Mouse (Mus musculus) intestine, postnatal 0 days (tissue): ENCODE data around the gene Mcrip2. TPM values are rescaled to one million over a fixed set of nuclear protein-coding genes. Genes with fewer than 3 reads are reported as not detected.

ENCODE experiments used
- ATAC-seq: fragments of 200-750 bp; cut with Nextera tagmentation; 2 replicates; pipeline ENCODE4 v1.8.0; 2017; ENCODE audit warnings: mild to moderate bottlenecking, moderate TSS enrichment, moderate library complexity
- H3K27ac ChIP-seq: fragments of 300-500 bp; sonication (generic); 2 replicates; pipeline ENCODE4 v1.5.1; 2014; ENCODE audit warnings: mild to moderate bottlenecking, low read depth, low read length, moderate library complexity
- H3K27me3 ChIP-seq: fragments of 300-500 bp; sonication (generic); replicated peaks from 2 replicates; pipeline ENCODE4 v1.6.1; 2014; ENCODE audit warnings: low read length, mixed read lengths; ENCODE audit not compliant: control insufficient read depth, insufficient read depth
- H3K36me3 ChIP-seq: fragments of 300-500 bp; sonication (generic); 2 replicates; pipeline ENCODE4 v1.6.1; 2014; ENCODE audit warnings: mild to moderate bottlenecking, moderate library complexity; ENCODE audit not compliant: control insufficient read depth, insufficient read depth
- H3K4me1 ChIP-seq: fragments of 300-500 bp; sonication (generic); replicated peaks from 2 replicates; pipeline ENCODE4 v1.6.1; 2014; ENCODE audit warnings: antibody characterized with exemption, low read length, mixed read lengths; ENCODE audit not compliant: control insufficient read depth, insufficient read depth
- H3K4me2 ChIP-seq: fragments of 300-500 bp; sonication (generic); replicated peaks from 2 replicates; pipeline ENCODE4 v1.6.1; 2014; ENCODE audit warnings: low read depth, mild to moderate bottlenecking, moderate library complexity
- H3K4me3 ChIP-seq: fragments of 300-500 bp; sonication (generic); 2 replicates; pipeline ENCODE4 v1.5.1; 2014; ENCODE audit warnings: low read depth, low read length
- H3K9ac ChIP-seq: fragments of 300-500 bp; sonication (generic); 2 replicates; pipeline ENCODE4 v1.6.1; 2014; ENCODE audit warnings: mild to moderate bottlenecking, low read depth, low read length
- H3K9me3 ChIP-seq: fragments of 300-500 bp; sonication (generic); 2 replicates; pipeline ENCODE4 v1.6.1; 2016; ENCODE audit warnings: mixed run types; ENCODE audit not compliant: control insufficient read depth
- CTCF ChIP-seq: sonication (generic); IDR thresholded peaks from 2 replicates; pipeline ENCODE4 v1.5.1; 2016; ENCODE audit warnings: low read depth, mild to moderate bottlenecking, control low read depth, antibody characterized with exemption, moderate library complexity
- WGBS: fragments of 180-500 bp; shearing (Covaris S2); extraction: QIAGEN DNeasy Blood & Tissue Kit; methylation state at CpG from one replicate; pipeline ENCODE4 v1.1.7; 2014; 5-methylcytosine and 5-hydroxymethylcytosine counted together
- polyA plus RNA-seq: library from polyadenylated mRNA; unstranded; fragments of >200 nt; fragmentation: Nextera tagmentation; extraction: Ambion mirVana; gene quantifications from 2 replicates; pipeline ENCODE4 v1.2.1, GENCODE M21; 2015

Gene Mcrip2
- polyA plus RNA-seq, 1 experiment from 2014 or later, result 51.0 TPM

DNA sequence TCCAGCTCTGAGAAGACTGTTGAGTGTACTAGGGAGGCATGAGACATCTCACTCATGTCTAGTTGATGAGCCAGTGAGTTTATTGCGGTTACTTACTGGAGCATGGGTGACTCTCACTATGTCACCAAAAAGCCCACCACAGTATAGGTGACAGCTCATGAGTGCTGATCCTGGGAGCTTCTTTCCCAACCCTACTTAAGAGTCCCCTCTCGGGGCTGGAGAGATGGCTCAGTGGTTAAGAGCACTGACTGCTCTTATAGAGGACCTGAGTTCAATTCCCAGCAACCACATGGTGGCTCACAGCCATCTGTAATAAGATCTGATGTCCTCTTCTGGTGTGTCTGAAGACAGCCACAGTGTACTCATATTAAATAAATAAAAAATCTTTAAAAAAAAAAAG, 1.4 kb upstream of the Mcrip2 start:
- Histone ChIP-seq H3K27me3 (no peaks in the 10 kb centered on the region), H3K36me3 (no peaks in the 10 kb centered on the region), H3K4me1 (0 out of 2 replicates have a peak, but pooled peaks cover 3% of the 10 kb centered on the region), H3K9me3 (no peaks in the 10 kb centered on the region), H3K27ac (no peak overlapping the region), H3K9ac (no peak overlapping the region), H3K4me3 (no peak overlapping the region), H3K4me2 (no peak overlapping the region)
- no peak for TF ChIP-seq CTCF
- ATAC-seq, result no peak
- WGBS, result 88% methylated on average over 2 of the region's 2 CpGs

DNA sequence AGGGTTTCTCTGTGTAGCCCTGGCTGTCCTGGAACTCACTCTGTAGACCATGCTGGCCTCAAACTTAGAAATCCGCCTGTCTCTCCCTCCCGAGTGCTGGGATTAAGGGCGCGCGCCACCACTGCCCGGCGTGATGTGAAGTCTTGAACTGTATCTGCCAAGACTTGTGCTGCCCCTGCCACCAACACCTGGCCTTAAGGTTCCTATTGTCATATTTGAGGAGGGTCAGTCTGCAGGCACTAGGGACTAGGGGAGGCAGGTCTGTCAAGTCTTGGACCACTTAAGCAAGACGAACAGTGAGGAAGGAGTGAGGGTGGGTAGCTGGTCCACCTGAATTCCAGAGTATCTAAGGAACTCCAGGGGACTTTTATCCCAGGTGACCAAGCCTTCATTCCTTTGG, 934 bp upstream of the Mcrip2 start:
- Histone ChIP-seq H3K4me2 (no peak overlapping the region), H3K36me3 (no peaks in the 10 kb centered on the region), H3K27me3 (no peaks in the 10 kb centered on the region), H3K4me3 (no peak overlapping the region), H3K27ac (no peak overlapping the region), H3K9me3 (no peaks in the 10 kb centered on the region), H3K9ac (no peak overlapping the region), H3K4me1 (0 out of 2 replicates have a peak, but pooled peaks cover 4% of the 10 kb centered on the region)
- WGBS, result 84% methylated on average over 8 of the region's 8 CpGs
- no peak for ATAC-seq
- no peak for TF ChIP-seq CTCF

DNA sequence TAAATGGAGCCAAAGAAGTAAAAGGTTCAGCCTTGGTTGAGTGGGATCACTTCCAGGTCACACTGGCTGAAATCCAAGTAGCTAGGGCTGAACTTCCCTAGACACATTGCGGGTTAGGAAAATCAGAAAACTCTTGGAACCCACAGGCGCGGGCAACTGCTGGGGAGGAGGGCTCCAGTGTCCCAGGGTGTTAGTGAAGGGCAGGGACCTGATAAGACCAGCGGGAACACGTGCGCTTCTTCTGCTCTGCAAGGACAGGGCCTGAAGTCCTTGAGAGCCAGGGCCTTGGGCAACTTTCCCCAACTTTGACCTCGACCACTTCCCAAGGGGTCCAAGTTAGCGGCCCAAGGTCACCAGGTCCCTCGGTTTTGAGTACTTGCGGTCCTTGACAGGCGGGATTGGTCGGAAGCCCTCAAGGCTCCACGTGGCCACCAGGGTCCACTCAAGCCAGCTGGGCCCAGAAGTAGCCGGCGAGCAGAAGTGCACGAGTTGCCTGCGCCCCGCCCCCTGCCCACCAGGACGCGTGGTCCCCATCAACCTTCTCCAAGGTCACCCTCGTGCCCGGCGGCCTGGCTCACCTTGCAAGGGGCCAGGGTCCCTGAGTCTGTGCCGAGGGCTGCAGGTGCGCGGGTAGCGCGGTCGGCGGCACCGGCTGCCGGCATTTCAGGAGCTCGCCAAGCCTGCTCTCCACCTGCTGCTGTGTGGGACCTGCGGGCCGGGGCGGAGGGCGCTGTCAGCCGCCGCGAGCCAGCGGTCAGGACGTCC, 546 bp downstream of the Mcrip2 start:
- Histone ChIP-seq H3K9ac (peak overlapping the region; percentile 66), H3K36me3 (no peaks in the 10 kb centered on the region), H3K27me3 (no peaks in the 10 kb centered on the region), H3K4me1 (0 out of 2 replicates have a peak, but pooled peaks cover 4% of the 10 kb centered on the region), H3K9me3 (no peaks in the 10 kb centered on the region), H3K4me3 (peak overlapping the region; percentile 70), H3K4me2 (peak overlapping the region; percentile 97), H3K27ac (peak overlapping the region; percentile 81)
- ATAC-seq, result peak; percentile 32
- 1% methylated on average over 40 of the region's 42 CpGs for WGBS
- TF ChIP-seq CTCF, result no peak

- H3K9me3 ChIP-seq, result no peaks in the 10 kb centered on the region
Observed at GRCm38 (mm10) chr17:25867509-25867835, 1.1 kb downstream of the Mcrip2 start.

DNA sequence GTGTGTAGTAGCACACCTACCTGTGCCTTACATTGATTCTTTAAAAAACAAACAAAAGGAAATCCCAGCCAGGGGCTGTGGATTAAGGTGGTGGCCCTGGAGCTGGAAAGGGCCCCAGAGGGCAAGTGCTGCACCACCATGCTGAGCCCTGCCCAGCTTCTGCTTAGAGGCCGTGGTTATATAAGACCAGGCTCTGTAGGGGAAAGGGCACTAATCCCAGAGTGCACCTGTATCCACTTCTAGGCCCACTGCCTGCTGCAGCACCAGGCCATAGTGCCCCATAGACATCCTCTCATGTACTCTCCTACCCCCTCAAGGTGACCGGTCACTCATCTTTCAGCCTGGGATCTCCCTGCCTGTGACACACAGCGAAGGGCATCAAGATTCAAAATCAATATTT, 2.4 kb downstream of the Mcrip2 start:
- Histone ChIP-seq H3K27me3 (no peaks in the 10 kb centered on the region), H3K36me3 (no peaks in the 10 kb centered on the region), H3K27ac (no peak overlapping the region), H3K4me3 (no peak overlapping the region), H3K4me2 (no peak overlapping the region), H3K9ac (no peak overlapping the region), H3K9me3 (no peaks in the 10 kb centered on the region), H3K4me1 (0 out of 2 replicates have a peak, but pooled peaks cover 4% of the 10 kb centered on the region)
- ATAC-seq, result no peak
- 68% methylated on average over 3 of the region's 3 CpGs for WGBS
- TF ChIP-seq CTCF, result no peak

More at GRCm38 (mm10) chr17:25867509-25867835, 1.1 kb downstream of the Mcrip2 start:
- peak overlapping the region; percentile 66; the same call in 1 of the 2 replicates for H3K9ac ChIP-seq
- peak overlapping the region; percentile 97 for H3K4me2 ChIP-seq
- peak overlapping the region; percentile 81 for H3K27ac ChIP-seq
- peak overlapping the region; percentile 70 for H3K4me3 ChIP-seq
- H3K4me1 ChIP-seq, result 0 out of 2 replicates have a peak, but pooled peaks cover 4% of the 10 kb centered on the region
- H3K36me3 ChIP-seq, result no peaks in the 10 kb centered on the region
- no peak for TF ChIP-seq CTCF
- H3K27me3 ChIP-seq, result no peaks in the 10 kb centered on the region
- WGBS, result 6% methylated on average over 7 of the region's 7 CpGs
- ATAC-seq, result no peak

DNA sequence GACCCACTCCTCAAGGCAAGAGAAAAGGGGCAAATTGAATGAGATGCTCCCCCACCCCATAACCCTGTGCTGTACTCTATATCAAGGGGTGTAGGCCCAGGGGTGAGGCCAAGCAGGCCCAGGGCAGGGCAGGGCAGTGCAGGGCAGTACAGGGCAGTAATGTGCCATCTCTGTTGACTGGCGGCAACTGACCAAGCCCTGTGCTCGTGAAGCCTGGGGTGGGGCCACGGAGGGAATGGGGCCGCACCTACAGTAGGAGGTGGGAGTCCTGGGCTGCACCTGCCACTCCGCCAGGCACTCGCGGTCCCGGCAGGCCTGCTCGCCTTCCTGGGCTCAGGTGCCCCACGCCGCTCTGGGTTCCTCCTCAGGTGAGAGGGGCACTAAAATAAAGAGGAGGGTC, 3.3 kb downstream of the Mcrip2 start:
- Histone ChIP-seq H3K9me3 (no peaks in the 10 kb centered on the region), H3K9ac (no peak overlapping the region), H3K27ac (peak overlapping the region; percentile 57), H3K27me3 (no peaks in the 10 kb centered on the region), H3K4me1 (0 out of 2 replicates have a peak, but pooled peaks cover 8% of the 10 kb centered on the region), H3K4me3 (no peak overlapping the region), H3K4me2 (peak overlapping the region; percentile 48), H3K36me3 (no peaks in the 10 kb centered on the region)
- no peak for TF ChIP-seq CTCF
- ATAC-seq, result peak; percentile 14; the same call in 1 of the 2 replicates
- WGBS, result 46% methylated on average over 11 of the region's 11 CpGs
